ENCODE assay signal across 11 mouse cellular contexts in the genomic region with DNA sequence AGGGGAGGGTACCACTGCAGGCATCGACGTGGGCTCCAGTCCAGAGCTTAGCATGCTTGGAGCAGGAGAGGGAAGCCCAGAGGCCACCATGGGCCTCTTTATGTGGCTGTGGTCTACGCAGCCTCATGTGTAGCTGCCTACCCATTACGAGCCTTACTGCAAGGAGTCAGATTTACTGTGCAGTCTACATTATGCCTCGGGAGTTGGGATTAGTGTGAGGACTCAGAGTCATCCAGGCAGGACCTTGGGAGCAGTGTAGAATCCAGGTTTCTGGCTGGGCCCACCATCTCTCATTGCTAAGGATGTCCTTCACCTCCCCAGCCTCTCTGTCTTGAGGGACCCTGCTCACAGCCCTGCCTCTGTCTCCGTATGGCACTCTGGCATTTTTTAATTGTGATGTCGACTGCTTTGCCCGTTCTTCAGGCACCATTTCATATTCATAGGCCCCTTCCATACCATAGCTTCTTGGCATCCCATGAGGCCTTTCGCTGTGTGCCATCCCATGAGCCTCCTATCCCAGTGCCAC. TPM values are rescaled to one million over a fixed set of nuclear protein-coding genes. Genes with fewer than 3 reads are reported as not detected.
A peak's percentile ranks its signal among the peaks of the same experiment; 100 is the strongest.
DNase-seq lines count a peak whose midpoint lies in the region; ATAC-seq lines count a peak whose summit lies in the region.
"Had no signal": no experiment of that assay in that cellular context is flagged by ENCODE, and none has a peak within 500 bp of the region (broad histone marks: within the 10 kb centered on the region; RNA-seq: fewer than 3 reads in every experiment).

No protein-coding gene starts in this region.

- WGBS in heart, embryonic 15.5 days = 46% methylated on average over 9 of the region's 9 CpGs
- WGBS in midbrain, embryonic 11.5 days = 85% methylated on average over 9 of the region's 9 CpGs
- WGBS in midbrain, embryonic 14.5 days = 81% methylated on average over 9 of the region's 9 CpGs
- WGBS in limb, embryonic 15.5 days = 31% methylated on average over 9 of the region's 9 CpGs

- peaks cover 86% of the 10 kb centered on the region for H3K4me1 ChIP-seq in heart, embryonic 15.5 days (replicated peaks)
- peaks cover 3% of the 10 kb centered on the region; the same call in 1 of the 2 replicates for H3K4me1 ChIP-seq in midbrain, embryonic 11.5 days (ENCODE audit: control insufficient read depth, insufficient read depth, low read length)
- H3K4me1 ChIP-seq in midbrain, embryonic 14.5 days (ENCODE audit: control insufficient read depth, insufficient read depth, low read length) = no peaks in the 10 kb centered on the region
- H3K4me1 ChIP-seq in limb, embryonic 15.5 days = peaks cover 74% of the 10 kb centered on the region

- H3K4me2 ChIP-seq in heart, embryonic 15.5 days = peak overlapping the region; percentile 63
- no peak overlapping the region for H3K4me2 ChIP-seq in midbrain, embryonic 11.5 days
- no peak overlapping the region for H3K4me2 ChIP-seq in midbrain, embryonic 14.5 days (ENCODE audit: low read length)
- peak overlapping the region; percentile 40; the same call in 1 of the 2 replicates for H3K4me2 ChIP-seq in limb, embryonic 15.5 days

- intact Hi-C loops in heart, postnatal 25 days (cut with DNase I) = no loop called here

- ATAC-seq in heart, embryonic 15.5 days (replicated peaks; ENCODE audit: insufficient number of reproducible peaks, insufficient read depth, low FRiP score, low read depth) = peak; percentile 20
- no peak for ATAC-seq in midbrain, embryonic 11.5 days (ENCODE audit: low FRiP score)
- ATAC-seq in midbrain, embryonic 14.5 days (ENCODE audit: low FRiP score, low TSS enrichment) = no peak
- peak; percentile 15 for ATAC-seq in limb, embryonic 15.5 days (ENCODE audit: insufficient number of reproducible peaks, low FRiP score, low TSS enrichment, low read depth)
- ATAC-seq: CD4-positive, CD25-positive, alpha-beta regulatory T cell, adult 4 months; hindbrain, postnatal 0 days had no signal

- no peak for DNase-seq in heart, postnatal 25 days (ENCODE audit: low spot score)
- peak; percentile 49 for DNase-seq in midbrain, embryonic 11.5 days (ENCODE audit: low spot score, missing footprints)
- DNase-seq in midbrain, embryonic 14.5 days = no peak
- no peak for DNase-seq in spleen, postnatal 4 days (ENCODE audit: low spot score in 2 of 2)
- no peak for DNase-seq in adrenal gland, adult 2 months
- DNase-seq: adrenal gland, postnatal 36 days; cerebellum, adult 8-10 months had no signal

- H3K9me3 ChIP-seq in heart, embryonic 15.5 days (replicated peaks) = no peaks in the 10 kb centered on the region
- no peaks in the 10 kb centered on the region for H3K9me3 ChIP-seq in midbrain, embryonic 11.5 days (ENCODE audit: control insufficient read depth, low read length)
- no peaks in the 10 kb centered on the region for H3K9me3 ChIP-seq in midbrain, embryonic 14.5 days (ENCODE audit: control insufficient read depth, low read length)
- H3K9me3 ChIP-seq in limb, embryonic 15.5 days = no peaks in the 10 kb centered on the region

- H3K4me3 ChIP-seq in heart, embryonic 15.5 days = peak overlapping the region; percentile 55
- H3K4me3 ChIP-seq in midbrain, embryonic 11.5 days (ENCODE audit: low read depth, low read length) = no peak overlapping the region
- no peak overlapping the region for H3K4me3 ChIP-seq in midbrain, embryonic 14.5 days (replicated peaks; ENCODE audit: low read depth, low read length)
- peak overlapping the region; percentile 48 for H3K4me3 ChIP-seq in limb, embryonic 15.5 days

- H3K9ac ChIP-seq in heart, embryonic 15.5 days = no peak overlapping the region
- H3K9ac ChIP-seq in midbrain, embryonic 11.5 days (ENCODE audit: low read length) = no peak overlapping the region
- no peak overlapping the region for H3K9ac ChIP-seq in midbrain, embryonic 14.5 days (replicated peaks; ENCODE audit: low read length)
- no peak overlapping the region; the same call in 1 of the 2 replicates for H3K9ac ChIP-seq in limb, embryonic 15.5 days

- H3K27ac ChIP-seq in heart, embryonic 15.5 days = peak overlapping the region; percentile 91
- no peak overlapping the region for H3K27ac ChIP-seq in midbrain, embryonic 11.5 days (ENCODE audit: low read depth, low read length)
- H3K27ac ChIP-seq in midbrain, embryonic 14.5 days (replicated peaks; ENCODE audit: low read depth, low read length) = no peak overlapping the region
- peak overlapping the region; percentile 90 for H3K27ac ChIP-seq in limb, embryonic 15.5 days
- H3K27ac ChIP-seq: hindbrain, postnatal 0 days had no signal

- H3K27me3 ChIP-seq in heart, embryonic 15.5 days = no peaks in the 10 kb centered on the region
- peaks cover 4% of the 10 kb centered on the region; the same call in 1 of the 2 replicates for H3K27me3 ChIP-seq in midbrain, embryonic 11.5 days (ENCODE audit: control insufficient read depth, insufficient read depth, low read length)
- no peaks in the 10 kb centered on the region for H3K27me3 ChIP-seq in midbrain, embryonic 14.5 days (ENCODE audit: control insufficient read depth, insufficient read depth, low read length)
- H3K27me3 ChIP-seq in limb, embryonic 15.5 days = no peaks in the 10 kb centered on the region

- H3K36me3 ChIP-seq in heart, embryonic 15.5 days = no peaks in the 10 kb centered on the region
- H3K36me3 ChIP-seq in midbrain, embryonic 11.5 days (ENCODE audit: control insufficient read depth, insufficient read depth, low read length) = no peaks in the 10 kb centered on the region
- H3K36me3 ChIP-seq in midbrain, embryonic 14.5 days (ENCODE audit: control insufficient read depth, insufficient read depth, low read length) = no peaks in the 10 kb centered on the region
- no peaks in the 10 kb centered on the region for H3K36me3 ChIP-seq in limb, embryonic 15.5 days

RNA-seq across cellular contexts. Expression of a gene that starts 42.4 kb away (rescaled TPM):
- polyA plus RNA-seq in heart, embryonic 15.5 days (2015; fragmentation: Nextera tagmentation; extraction: Ambion mirVana) = 17.0 and 18.7 TPM in 2 replicates
- total RNA-seq in heart, postnatal 25 days (2021) = 10 to 100 TPM; 16.1 to 39.0 TPM
- polyA plus RNA-seq in midbrain, embryonic 11.5 days (2014; fragmentation: Nextera tagmentation; extraction: Ambion mirVana) = 13.9 and 16.6 TPM in 2 replicates
- 11.9 and 23.9 TPM in 2 replicates for polyA plus RNA-seq in midbrain, embryonic 14.5 days (2014; fragmentation: Nextera tagmentation; extraction: Ambion mirVana)
- polyA plus RNA-seq in limb, embryonic 15.5 days (2015; fragmentation: Nextera tagmentation; extraction: Ambion mirVana) = 28.8 and 30.5 TPM in 2 replicates
- 1 to 10 TPM; 2.2 to 8.0 TPM for total RNA-seq in adrenal gland, adult 2 months (2021)
- 6.9 and 7.6 TPM in 2 replicates for polyA plus RNA-seq in adrenal gland, adult 2 months (2012; rRNA removed)

Comparison
In these comparisons a context has a peak if more than half of its experiments do, and no peak if none do; other contexts are left out.
1. ATAC-seq: peak in heart, embryonic 15.5 days (single experiment) and limb, embryonic 15.5 days (single experiment); none in midbrain, embryonic 11.5 days (single experiment) and midbrain, embryonic 14.5 days (single experiment).
2. H3K27ac ChIP-seq: peak in heart, embryonic 15.5 days (single experiment) and limb, embryonic 15.5 days (single experiment); none in midbrain, embryonic 11.5 days (single experiment) and midbrain, embryonic 14.5 days (single experiment).
3. H3K4me2 ChIP-seq: peak in heart, embryonic 15.5 days (single experiment) and limb, embryonic 15.5 days (single experiment); none in midbrain, embryonic 11.5 days (single experiment) and midbrain, embryonic 14.5 days (single experiment).
4. H3K4me3 ChIP-seq: peak in heart, embryonic 15.5 days (single experiment) and limb, embryonic 15.5 days (single experiment); none in midbrain, embryonic 11.5 days (single experiment) and midbrain, embryonic 14.5 days (single experiment).